Mouse (Mus musculus) large intestine, adult 2 months (tissue): ENCODE data around the gene Actrt2. TPM values are rescaled to one million over a fixed set of nuclear protein-coding genes. Genes with fewer than 3 reads are reported as not detected.

Experiments used
- DNase-seq: peaks from one replicate; pipeline ENCODE4 v3.0.0-alpha.2; 2012; ENCODE audit warnings: low read depth, low spot score
- WGBS: fragments of 180-500 bp; shearing (Covaris S2); methylation state at CpG from one replicate; pipeline ENCODE4 v1.1.7; 2018; 5-methylcytosine and 5-hydroxymethylcytosine counted together
- polyA plus RNA-seq: library from polyadenylated mRNA; depleted of rRNA; stranded (reverse); fragments of >200 nt; gene quantifications from 2 replicates; pipeline ENCODE4 v1.2.3, GENCODE M21; 2012; rRNA removed

The Actrt2 gene
- polyA plus RNA-seq, 1 experiment, result not detected

- no peak for DNase-seq
- 93% methylated on average over 4 of the region's 4 CpGs for WGBS
Observed at GRCm38 (mm10) chr4:154622521-154622920, 45.1 kb downstream of the Actrt2 start.

Other genes with a start within 250 kb of the Actrt2 start
- gene Prdm16, start 31.0 kb downstream of the Actrt2 start, polyA plus RNA-seq, result 2.7 and 5.0 TPM in 2 replicates
- gene Ttc34, start 169.6 kb upstream of the Actrt2 start, polyA plus RNA-seq, result 0.05 and 0.15 TPM in 2 replicates
- gene Mmel1, start 201.7 kb upstream of the Actrt2 start, polyA plus RNA-seq, result 0.05 TPM in 1 of 2 replicates, not detected in the other
- 121 and 158 TPM in 2 replicates for gene Fam213b, start 231.3 kb upstream of the Actrt2 start, polyA plus RNA-seq